Mouse (Mus musculus): Measurements from ENCODE around the gene Phactr4. TPM values are rescaled to one million over a fixed set of nuclear protein-coding genes. Genes with fewer than 3 reads are reported as not detected.

Phactr4 gene
- polyA plus RNA-seq, 2 experiments from 2014 or later: 5.6 to 6.0 TPM

- no peak for ATAC-seq
Measured at GRCm38 (mm10) chr4:132331960-132332359, 90.3 kb downstream of the Phactr4 start.

DNA sequence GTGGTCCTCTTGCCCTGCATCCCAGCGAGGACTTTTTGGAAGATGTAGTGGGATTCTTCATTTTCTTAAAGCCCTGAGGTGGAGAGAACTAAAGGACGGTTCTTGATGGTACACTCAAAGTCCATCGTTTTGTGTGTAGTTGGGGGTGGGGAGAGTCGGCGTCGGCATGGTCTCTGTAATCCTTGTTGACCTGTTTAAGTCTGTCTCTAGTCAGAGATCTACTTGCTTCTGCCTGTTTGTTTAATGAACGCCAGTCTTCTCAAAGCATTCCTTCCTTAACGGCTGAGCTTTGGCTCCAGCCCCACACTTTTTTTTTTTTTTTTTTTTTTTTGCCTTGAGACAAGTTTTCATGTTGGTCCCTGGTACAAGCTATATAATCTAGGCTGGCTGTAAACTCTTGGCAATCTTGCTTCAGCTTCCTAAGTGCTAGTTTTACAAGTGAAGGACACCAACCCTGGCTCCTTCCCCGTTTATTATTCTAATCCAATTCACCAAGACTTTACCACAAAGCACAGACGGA, 92.4 kb downstream of the Phactr4 start:
- ATAC-seq: no peak

DNA sequence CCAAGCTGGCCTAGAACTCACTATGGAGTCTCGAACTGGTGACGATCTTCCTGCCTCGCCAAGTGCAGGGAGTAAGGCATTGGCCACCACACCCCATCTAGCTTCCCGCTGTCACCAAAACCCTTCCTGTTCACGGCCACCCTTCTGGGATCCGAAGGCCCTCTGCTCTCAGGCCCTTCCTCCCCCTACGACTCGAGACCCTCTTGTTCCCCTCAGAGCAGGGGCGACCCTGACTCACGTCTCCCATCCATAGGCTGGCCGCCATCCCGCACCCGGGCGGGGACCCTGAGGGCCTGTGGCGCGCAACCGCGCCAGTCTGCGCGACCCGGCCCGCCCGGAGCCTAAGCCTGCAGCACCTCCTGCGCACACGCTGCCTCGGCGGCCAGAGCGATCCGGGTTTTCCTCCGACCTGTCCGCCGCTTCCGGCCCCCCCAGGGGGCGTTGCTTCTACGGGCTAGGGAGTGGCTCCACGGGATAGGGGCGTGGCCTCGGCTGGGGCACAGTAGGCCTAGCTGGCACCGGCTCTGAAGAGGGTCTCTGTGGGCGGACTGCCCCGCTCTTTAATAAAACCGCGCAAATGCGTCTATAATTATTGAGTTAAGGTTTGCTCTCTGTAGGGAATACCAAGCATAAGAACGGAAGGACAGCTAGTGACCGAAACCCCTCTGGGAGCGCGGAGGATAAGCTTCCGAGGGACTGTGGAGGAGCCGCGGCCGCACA, 93.0 kb downstream of the Phactr4 start, which contains the start of gene Trnau1ap:
TSS of gene Trnau1ap (minus strand) at position 424 of the 720 bp plus-strand sequence.
- peak; percentile 98 for ATAC-seq

DNA sequence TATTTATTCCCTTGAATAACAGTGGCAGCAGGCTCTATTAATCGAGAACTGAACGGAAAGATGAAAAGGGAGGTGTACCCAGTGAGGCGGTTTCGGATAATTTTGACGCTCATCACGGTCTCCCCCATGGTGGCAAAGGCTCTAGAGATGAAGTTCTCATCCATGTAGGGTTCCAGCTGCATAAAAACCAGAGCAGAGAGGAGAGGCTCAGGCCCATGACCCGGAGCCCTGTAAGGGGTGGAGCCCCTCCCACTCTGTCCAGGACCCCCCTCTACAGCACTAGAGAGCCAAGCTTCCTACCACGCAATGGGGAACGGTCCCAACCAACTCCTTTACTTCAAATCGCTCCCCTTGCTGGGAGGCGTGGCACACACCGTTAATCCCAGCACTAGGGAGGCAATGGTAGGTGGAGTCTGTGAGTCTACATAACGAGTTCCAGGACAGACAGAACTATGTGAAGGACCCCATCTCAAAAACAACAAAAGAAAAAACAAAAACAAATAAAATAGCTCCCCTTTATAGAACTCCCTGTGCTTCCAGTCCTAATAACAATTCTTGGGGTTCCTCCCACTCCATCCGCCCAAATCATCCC, 93.8 kb downstream of the Phactr4 start:
- no peak for ATAC-seq

DNA sequence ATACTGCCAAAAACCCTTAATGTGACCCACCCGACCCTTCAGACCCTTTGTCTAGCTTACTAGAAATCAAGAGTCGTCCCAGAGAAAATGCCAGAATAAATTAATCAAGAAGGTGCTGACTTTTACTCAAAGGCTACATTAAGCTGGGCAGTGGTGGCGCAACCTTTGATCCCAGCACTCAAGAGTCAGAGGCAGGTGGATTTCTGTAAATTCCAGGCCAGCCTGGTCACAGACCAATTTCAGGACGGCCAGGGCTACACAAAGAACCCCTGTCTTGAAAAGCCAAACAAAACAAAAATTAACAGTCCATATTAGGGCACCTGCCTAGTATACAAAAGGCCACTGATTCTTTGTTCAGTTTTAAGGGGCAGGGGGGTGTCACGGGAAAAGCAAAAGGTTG, 95.8 kb downstream of the Phactr4 start:
- ATAC-seq: no peak

DNA sequence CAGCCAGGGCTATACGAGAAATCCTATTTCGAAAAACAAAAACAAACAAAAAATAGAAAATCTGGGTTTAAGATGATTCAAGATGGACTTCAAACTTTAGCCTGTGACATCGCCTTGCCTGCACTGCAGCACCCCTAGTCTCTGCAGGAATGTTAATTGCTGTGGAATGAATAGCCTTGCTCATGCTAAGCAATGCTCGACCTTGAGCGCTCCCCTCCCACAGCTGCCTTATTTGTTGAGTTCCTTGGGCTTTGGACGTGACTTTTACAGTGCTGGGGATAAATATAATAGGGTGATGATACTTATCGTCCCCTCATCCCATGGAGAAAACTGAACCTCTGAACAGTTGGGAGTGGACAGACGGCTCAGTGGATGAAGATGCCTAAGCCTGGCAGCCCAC, 106.6 kb downstream of the Phactr4 start:
- ATAC-seq: no peak

DNA sequence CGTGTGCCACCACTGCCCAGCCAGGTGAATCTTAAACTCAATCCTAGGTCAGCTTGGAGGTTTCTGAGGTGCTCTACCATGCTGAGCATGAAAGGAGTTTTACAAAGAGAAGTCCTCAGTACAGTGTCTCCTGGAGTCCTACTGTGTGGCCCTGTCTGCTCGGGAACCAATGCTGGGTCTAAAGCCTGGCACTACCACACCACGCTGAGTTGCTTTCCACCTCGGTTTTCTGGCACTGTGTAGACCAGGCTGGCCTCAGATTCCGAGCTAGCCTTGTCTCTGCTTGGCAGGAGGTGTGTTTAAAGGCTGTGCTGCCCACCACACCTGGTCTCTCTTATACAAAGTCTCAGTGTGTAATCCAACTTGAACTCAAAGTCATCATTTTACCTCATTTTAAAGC, 109.7 kb downstream of the Phactr4 start:
- ATAC-seq: no peak

- ATAC-seq: no peak
Measured at GRCm38 (mm10) chr4:132311801-132312200, 110.5 kb downstream of the Phactr4 start.

DNA sequence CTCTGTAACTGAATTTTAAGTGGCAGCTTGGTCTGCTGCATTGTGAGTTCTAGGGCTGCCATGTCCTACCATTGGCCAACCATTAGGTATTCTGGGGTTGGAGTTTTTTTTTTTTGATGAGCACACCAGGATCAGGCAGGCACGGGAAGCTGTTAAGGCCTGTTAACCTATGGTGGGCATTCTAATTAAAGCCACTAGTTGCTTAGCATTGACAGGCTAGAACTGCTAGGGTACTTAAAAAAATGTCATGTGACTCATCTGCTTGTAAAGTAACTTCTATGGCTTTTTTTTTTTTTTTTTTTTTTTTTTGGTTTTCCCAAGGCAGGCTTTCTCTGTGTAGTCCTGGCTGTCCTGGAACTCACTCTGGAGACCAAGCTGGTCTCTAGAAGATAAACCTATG, 111.1 kb downstream of the Phactr4 start:
- no peak for ATAC-seq

GRCm38 (mm10) chr4:132309849-132310472, 112.3 kb downstream of the Phactr4 start:
- ATAC-seq: peak; percentile 49

GRCm38 (mm10) chr4:132309140-132309848, 113.0 kb downstream of the Phactr4 start:
- ATAC-seq: peak; percentile 21

DNA sequence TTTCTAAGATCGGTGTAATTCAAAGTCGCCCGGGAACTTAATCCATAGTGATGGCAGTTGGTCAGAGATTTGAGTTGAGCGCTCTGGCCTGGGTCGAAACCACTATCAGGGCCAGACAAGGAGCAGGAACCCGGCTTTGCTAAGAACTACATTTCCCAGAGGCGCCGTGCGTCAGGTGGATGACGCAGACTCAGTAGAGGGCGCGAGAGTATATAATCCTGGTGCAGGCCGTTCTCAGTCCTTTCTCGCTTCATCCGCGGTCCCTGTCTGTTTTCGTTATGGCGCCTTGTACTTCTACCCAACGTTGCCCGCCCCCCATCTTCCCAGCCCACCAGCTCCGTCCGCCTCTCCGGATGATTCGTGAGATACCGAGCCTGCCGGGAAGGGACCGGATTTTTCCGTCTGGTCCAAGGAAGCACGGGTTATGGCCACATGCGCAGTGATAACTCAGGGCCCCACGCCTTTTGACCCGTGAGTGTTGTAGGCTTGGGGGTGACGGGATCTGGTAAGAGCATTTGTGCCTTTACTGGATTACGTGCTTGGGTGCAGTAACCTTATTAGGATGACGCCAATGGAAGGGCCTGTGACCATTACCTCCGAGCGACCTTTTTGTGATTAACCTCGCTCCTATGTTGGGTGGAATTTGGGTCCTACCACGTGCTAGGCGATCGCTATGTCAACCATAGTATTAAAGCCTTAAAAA, 113.7 kb downstream of the Phactr4 start:
- ATAC-seq: peak; percentile 91

DNA sequence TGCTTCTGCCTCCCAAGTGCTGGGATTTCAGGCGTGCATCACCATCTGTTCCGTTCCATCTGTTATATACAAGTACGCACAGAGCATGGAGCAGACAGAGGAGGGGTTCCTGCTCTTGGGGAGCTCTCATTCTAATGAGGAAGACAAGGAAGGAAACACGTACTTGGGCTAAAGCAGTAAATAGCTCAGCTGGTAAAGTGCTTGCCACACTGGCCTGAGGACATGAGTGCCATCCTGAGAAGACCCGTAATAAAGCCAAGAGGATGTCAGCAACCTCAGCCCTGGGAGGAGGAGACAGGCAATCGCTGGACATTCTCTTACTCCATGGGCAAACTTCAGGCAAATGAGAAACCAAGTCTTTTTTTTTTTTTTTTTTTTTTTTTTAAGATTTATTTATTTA, 116.3 kb downstream of the Phactr4 start:
- no peak for ATAC-seq

Other genes with a start within 250 kb of the Phactr4 start
- gene Ythdf2, start 210.2 kb downstream of the Phactr4 start, polyA plus RNA-seq (2017; shearing (Covaris generic)): 100 to 1,000 TPM in 1 of 2 experiments, 10 to 100 TPM in 1; 70.7 to 118 TPM
- 10 to 100 TPM; 16.7 to 17.7 TPM for gene Gmeb1, start 160.9 kb downstream of the Phactr4 start, polyA plus RNA-seq (2017; shearing (Covaris generic))
- 10 to 100 TPM; 84.4 to 91.9 TPM for gene Taf12, start 148.1 kb downstream of the Phactr4 start, polyA plus RNA-seq (2017; shearing (Covaris generic))
- 1 to 10 TPM in 1 of 2 experiments, not detected in 1; 1.0 TPM for gene Rab42, start 119.1 kb downstream of the Phactr4 start, polyA plus RNA-seq (2017; shearing (Covaris generic))
- 10 to 100 TPM; 40.7 to 48.9 TPM for gene Trnau1ap, start 93.0 kb downstream of the Phactr4 start, polyA plus RNA-seq (2017; shearing (Covaris generic))
- gene Rcc1, start 68.9 kb downstream of the Phactr4 start, polyA plus RNA-seq (2017; shearing (Covaris generic)): 10 to 100 TPM; 11.7 to 23.9 TPM
- 10 to 100 TPM; 24.7 to 30.1 TPM for gene Med18, start 41.4 kb upstream of the Phactr4 start, polyA plus RNA-seq (2017; shearing (Covaris generic))
- gene Sesn2, start 88.0 kb upstream of the Phactr4 start, polyA plus RNA-seq (2017; shearing (Covaris generic)): 1 to 10 TPM; 1.6 to 2.4 TPM
- 100 to 1,000 TPM; 163 to 184 TPM for gene Atpif1, start 111.2 kb upstream of the Phactr4 start, polyA plus RNA-seq (2017; shearing (Covaris generic))
- 100 to 1,000 TPM; 322 to 338 TPM for gene Dnajc8, start 113.1 kb upstream of the Phactr4 start, polyA plus RNA-seq (2017; shearing (Covaris generic))
- gene Ptafr, start 141.6 kb upstream of the Phactr4 start, polyA plus RNA-seq (2017; shearing (Covaris generic)): 1 to 10 TPM; 3.8 to 4.2 TPM
- gene Eya3, start 216.5 kb upstream of the Phactr4 start, polyA plus RNA-seq (2017; shearing (Covaris generic)): 10 to 100 TPM; 35.5 to 42.1 TPM

Measured in CD4-positive, CD25-positive, alpha-beta regulatory T cell, adult 4 months (primary cell).